Mouse (Mus musculus) hindbrain, embryonic 14.5 days (tissue): ENCODE measurements around the gene Gm4756. TPM values are rescaled to one million over a fixed set of nuclear protein-coding genes. Genes with fewer than 3 reads are reported as not detected.

Experiments used
- ATAC-seq: fragments of 200-750 bp; cut with Nextera tagmentation; 2 replicates; pipeline ENCODE4 v1.8.0; 2017; ENCODE audit warnings: moderate number of reproducible peaks, mild to moderate bottlenecking, moderate TSS enrichment, moderate library complexity; ENCODE audit not compliant: low FRiP score
- DNase-seq: peaks from one replicate; pipeline ENCODE4 v3.0.0-alpha.2; 2015; ENCODE audit warnings: low spot score
- H3K27ac ChIP-seq: fragments of 300-500 bp; sonication (generic); 2 replicates; pipeline ENCODE4 v1.5.1; 2014; ENCODE audit warnings: mild to moderate bottlenecking, moderate library complexity
- H3K27me3 ChIP-seq: fragments of 300-500 bp; sonication (generic); 2 replicates; pipeline ENCODE4 v1.6.1; 2014; ENCODE audit warnings: mild to moderate bottlenecking, low read length, mixed read lengths; ENCODE audit not compliant: control insufficient read depth, insufficient read depth
- H3K36me3 ChIP-seq: fragments of 300-500 bp; sonication (generic); replicated peaks from 2 replicates; pipeline ENCODE4 v1.6.1; 2014; ENCODE audit not compliant: control insufficient read depth, insufficient read depth
- H3K4me1 ChIP-seq: fragments of 300-500 bp; sonication (generic); replicated peaks from 2 replicates; pipeline ENCODE4 v1.6.1; 2014; ENCODE audit warnings: antibody characterized with exemption, low read length, mixed read lengths; ENCODE audit not compliant: control insufficient read depth, insufficient read depth
- H3K4me2 ChIP-seq: fragments of 300-500 bp; sonication (generic); replicated peaks from 2 replicates; pipeline ENCODE4 v1.6.1; 2014; ENCODE audit warnings: mild to moderate bottlenecking, moderate library complexity
- H3K4me3 ChIP-seq: fragments of 300-500 bp; sonication (generic); replicated peaks from 2 replicates; pipeline ENCODE4 v1.5.1; 2014; ENCODE audit warnings: mild to moderate bottlenecking, low read length
- H3K9ac ChIP-seq: fragments of 300-500 bp; sonication (generic); 2 replicates; pipeline ENCODE4 v1.6.1; 2014
- H3K9me3 ChIP-seq: fragments of 300-500 bp; sonication (generic); 2 replicates; pipeline ENCODE4 v1.6.1; 2016; ENCODE audit warnings: low read length; ENCODE audit not compliant: control insufficient read depth
- WGBS: fragments of 180-500 bp; shearing (Covaris S2); extraction: QIAGEN DNeasy Blood & Tissue Kit; methylation state at CpG from one replicate; pipeline ENCODE4 v1.1.7; 2014; 5-methylcytosine and 5-hydroxymethylcytosine counted together
- polyA plus RNA-seq: library from polyadenylated mRNA; unstranded; fragments of >200 nt; fragmentation: Nextera tagmentation; extraction: Ambion mirVana; gene quantifications from 2 replicates; pipeline ENCODE4 v1.2.1, GENCODE M21; 2014

Gm4756 gene
- polyA plus RNA-seq, 1 experiment from 2014 or later: not detected

GRCm38 (mm10) chr12:72681919-72682318, 32.5 kb upstream of the Gm4756 start:
- ATAC-seq: no peak

GRCm38 (mm10) chr12:72679635-72680034, 30.2 kb upstream of the Gm4756 start:
- Histone ChIP-seq H3K9me3 (no peaks in the 10 kb centered on the region), H3K9ac (no peak overlapping the region), H3K4me1 (no peaks in the 10 kb centered on the region), H3K4me2 (no peak overlapping the region), H3K27me3 (no peaks in the 10 kb centered on the region), H3K4me3 (no peak overlapping the region), H3K27ac (no peak overlapping the region), H3K36me3 (no peaks in the 10 kb centered on the region)
- no peak for ATAC-seq
- no peak for DNase-seq
- 80% methylated on average over 3 of the region's 3 CpGs for WGBS

More at GRCm38 (mm10) chr12:72681919-72682318, 32.5 kb upstream of the Gm4756 start:
- no peak overlapping the region for H3K4me2 ChIP-seq
- H3K36me3 ChIP-seq: no peaks in the 10 kb centered on the region
- H3K4me1 ChIP-seq: no peaks in the 10 kb centered on the region
- no peak for DNase-seq
- no peaks in the 10 kb centered on the region for H3K27me3 ChIP-seq
- no peak overlapping the region for H3K4me3 ChIP-seq
- no peak overlapping the region for H3K27ac ChIP-seq
- WGBS: 97% methylated on average over 1 of the region's 1 CpGs
- no peak overlapping the region for H3K9ac ChIP-seq
- no peaks in the 10 kb centered on the region for H3K9me3 ChIP-seq

GRCm38 (mm10) chr12:72674820-72675219, 25.4 kb upstream of the Gm4756 start:
- WGBS: 61% methylated on average over 2 of the region's 2 CpGs
- no peaks in the 10 kb centered on the region for H3K36me3 ChIP-seq
- no peaks in the 10 kb centered on the region for H3K27me3 ChIP-seq
- no peak overlapping the region for H3K27ac ChIP-seq
- no peak overlapping the region for H3K4me2 ChIP-seq
- ATAC-seq: no peak
- no peaks in the 10 kb centered on the region for H3K4me1 ChIP-seq
- DNase-seq: no peak
- no peaks in the 10 kb centered on the region for H3K9me3 ChIP-seq
- H3K4me3 ChIP-seq: no peak overlapping the region
- H3K9ac ChIP-seq: no peak overlapping the region

DNA sequence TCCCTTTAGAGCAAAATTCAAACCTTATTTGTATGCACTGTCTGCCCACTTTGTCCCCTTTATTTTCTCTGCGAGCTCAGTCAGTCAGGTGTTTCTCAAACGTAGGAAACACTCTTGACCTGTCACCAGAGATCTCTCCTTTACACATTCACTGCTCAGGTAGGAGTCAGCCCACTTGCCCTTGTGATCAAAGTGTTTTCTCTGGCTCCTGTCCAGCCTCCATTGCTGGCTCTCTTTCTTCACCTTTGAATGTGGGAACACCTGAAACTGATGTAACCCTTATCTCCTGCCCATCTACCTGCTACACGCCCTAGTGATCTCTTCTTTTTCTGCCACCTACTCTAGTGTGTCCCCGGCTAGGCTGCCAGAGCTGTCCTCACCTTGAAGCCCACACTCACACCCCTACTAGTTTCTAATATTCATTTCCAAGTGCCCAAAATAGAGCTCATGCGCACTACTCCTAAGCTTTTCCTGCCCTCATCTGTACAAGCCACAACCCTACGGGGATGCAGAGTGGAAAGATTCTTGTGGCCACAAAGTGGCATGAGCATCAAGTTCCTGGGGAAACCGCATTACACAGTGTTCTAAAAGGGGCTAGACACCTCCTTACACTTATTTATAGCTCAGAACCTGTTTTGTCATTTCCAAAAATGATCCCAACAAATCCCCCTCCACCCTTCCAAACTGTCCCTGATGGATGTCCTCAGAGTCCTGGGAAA, 24.8 kb upstream of the Gm4756 start:
- Histone ChIP-seq H3K36me3 (no peaks in the 10 kb centered on the region), H3K27me3 (no peaks in the 10 kb centered on the region), H3K27ac (no peak overlapping the region), H3K4me3 (no peak overlapping the region), H3K9ac (no peak overlapping the region), H3K4me2 (no peak overlapping the region), H3K4me1 (no peaks in the 10 kb centered on the region), H3K9me3 (no peaks in the 10 kb centered on the region)
- WGBS: 82% methylated on average over 7 of the region's 7 CpGs
- DNase-seq (no peak), ATAC-seq (no peak)

- no peak for ATAC-seq
- H3K36me3 ChIP-seq: no peaks in the 10 kb centered on the region
- H3K27ac ChIP-seq: no peak overlapping the region
- no peak for DNase-seq
- H3K4me1 ChIP-seq: no peaks in the 10 kb centered on the region
- no peak overlapping the region for H3K4me2 ChIP-seq
- H3K27me3 ChIP-seq: no peaks in the 10 kb centered on the region
- no peak overlapping the region for H3K4me3 ChIP-seq
- H3K9ac ChIP-seq: no peak overlapping the region
- WGBS: 95% methylated on average over 6 of the region's 6 CpGs
- no peaks in the 10 kb centered on the region for H3K9me3 ChIP-seq
These were observed 22.2 kb upstream of the Gm4756 start for GRCm38 (mm10) chr12:72671516-72672135.

DNA sequence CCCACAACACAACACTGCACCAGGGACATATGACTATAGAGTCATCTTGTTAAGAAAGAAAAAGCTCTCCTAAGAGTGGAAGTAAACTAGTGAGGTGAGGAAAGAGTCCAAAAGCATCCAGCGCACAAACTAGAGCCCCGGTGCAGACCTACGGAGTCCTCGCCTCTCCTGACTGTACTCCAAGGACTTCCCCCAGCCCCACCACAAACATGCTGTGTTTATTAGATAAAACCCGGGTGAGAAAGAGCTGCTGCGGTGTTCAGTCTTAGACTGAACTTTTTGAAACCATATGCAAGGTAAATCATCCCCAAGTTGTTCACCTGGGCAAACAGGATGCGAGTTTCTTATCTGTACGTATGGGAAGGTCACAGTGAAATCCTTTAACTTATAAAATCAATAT, 21.5 kb upstream of the Gm4756 start:
- H3K36me3 ChIP-seq: no peaks in the 10 kb centered on the region
- H3K4me3 ChIP-seq: no peak overlapping the region
- ATAC-seq: no peak
- DNase-seq: no peak
- H3K4me2 ChIP-seq: no peak overlapping the region
- no peak overlapping the region for H3K27ac ChIP-seq
- no peak overlapping the region for H3K9ac ChIP-seq
- H3K9me3 ChIP-seq: no peaks in the 10 kb centered on the region
- H3K4me1 ChIP-seq: no peaks in the 10 kb centered on the region
- WGBS: 96% methylated on average over 8 of the region's 8 CpGs
- no peaks in the 10 kb centered on the region for H3K27me3 ChIP-seq

- H3K9me3 ChIP-seq: no peaks in the 10 kb centered on the region
- no peak overlapping the region for H3K4me2 ChIP-seq
- no peak overlapping the region for H3K4me3 ChIP-seq
- no peaks in the 10 kb centered on the region for H3K36me3 ChIP-seq
- ATAC-seq (no peak), DNase-seq (no peak)
- H3K27ac ChIP-seq: no peak overlapping the region
- peaks cover 6% of the 10 kb centered on the region for H3K4me1 ChIP-seq
- 56% methylated on average over 10 of the region's 10 CpGs for WGBS
- no peak overlapping the region for H3K9ac ChIP-seq
- H3K27me3 ChIP-seq: no peaks in the 10 kb centered on the region
These were observed 18.5 kb upstream of the Gm4756 start for GRCm38 (mm10) chr12:72667868-72668469.

DNA sequence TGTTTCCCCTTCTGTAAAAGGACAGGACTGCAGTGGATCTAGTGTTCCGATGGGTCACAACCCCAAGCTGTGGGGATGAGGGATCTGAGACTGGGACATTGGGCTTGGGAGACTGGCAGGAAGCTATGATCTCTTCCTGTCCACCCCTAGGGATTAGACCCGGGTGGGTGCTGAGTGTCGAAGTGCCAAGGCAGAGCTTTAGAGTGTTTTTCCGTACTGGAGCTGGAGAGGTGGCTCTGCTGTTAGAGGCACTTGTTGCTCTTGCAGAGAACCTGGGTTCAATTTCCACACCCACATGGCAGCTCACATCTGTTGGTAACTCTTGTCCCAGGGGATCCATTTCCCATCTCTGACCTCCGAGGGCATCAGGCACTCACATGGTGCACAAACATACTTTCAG, 16.6 kb upstream of the Gm4756 start:
- H3K4me3 ChIP-seq: no peak overlapping the region
- no peak overlapping the region for H3K9ac ChIP-seq
- no peak overlapping the region for H3K4me2 ChIP-seq
- DNase-seq (no peak), ATAC-seq (no peak)
- H3K27ac ChIP-seq: no peak overlapping the region
- no peaks in the 10 kb centered on the region for H3K27me3 ChIP-seq
- no peaks in the 10 kb centered on the region for H3K36me3 ChIP-seq
- no peaks in the 10 kb centered on the region for H3K9me3 ChIP-seq
- WGBS: 82% methylated on average over 5 of the region's 5 CpGs
- peaks cover 6% of the 10 kb centered on the region for H3K4me1 ChIP-seq

DNA sequence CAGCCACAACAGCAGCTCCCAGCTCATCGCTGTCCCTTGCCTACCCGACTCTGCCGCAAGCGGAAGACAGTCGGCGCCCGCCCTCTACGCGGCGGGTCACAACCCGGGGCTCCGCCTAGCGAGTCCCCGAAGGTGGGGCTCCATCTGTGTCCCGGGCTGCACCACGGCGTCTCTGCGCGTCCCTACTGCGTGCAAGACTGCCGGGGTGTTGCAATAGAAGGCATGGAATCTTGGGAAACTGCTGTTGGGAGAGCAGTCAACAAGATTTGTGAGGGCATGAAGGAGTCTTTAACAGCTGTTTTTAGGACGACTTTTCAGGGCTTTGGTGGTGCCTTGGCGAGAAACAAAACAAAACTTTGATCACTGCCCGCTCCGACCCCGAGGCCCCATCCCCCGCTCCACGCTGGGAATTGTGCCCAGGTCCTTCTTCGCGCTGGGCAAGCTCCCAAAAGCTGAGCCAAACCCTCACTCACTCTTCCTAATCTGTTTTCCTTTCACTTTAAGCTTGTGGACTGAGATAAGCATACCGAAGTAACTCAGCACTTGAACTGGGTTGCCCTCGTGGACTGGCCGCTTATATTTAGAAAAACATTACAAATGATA, 15.4 kb upstream of the Gm4756 start, which contains the start of gene Dhrs7:
TSS of gene Dhrs7 (minus strand) at position 175 of the 603 bp plus-strand sequence.
- Histone ChIP-seq H3K4me2 (peak within 1 kb of the TSS; percentile 74), H3K4me3 (peak within 1 kb of the TSS; percentile 52), H3K36me3 (no peaks in the 10 kb centered on the region), H3K9ac (peak within 1 kb of the TSS; percentile 60), H3K4me1 (peaks cover 6% of the 10 kb centered on the region), H3K9me3 (no peaks in the 10 kb centered on the region), H3K27me3 (no peaks in the 10 kb centered on the region), H3K27ac (0 out of 2 replicates have a peak within 1 kb of the TSS, but pooled peaks have one; percentile 28)
- 3% methylated on average over 33 of the region's 33 CpGs for WGBS
- ATAC-seq (peak; percentile 80), DNase-seq (peak; percentile 64)
